Mouse (Mus musculus) testis, adult 2 months (tissue): Measurements from ENCODE around the gene Arfip2. TPM values are rescaled to one million over a fixed set of nuclear protein-coding genes. Genes with fewer than 3 reads are reported as not detected.

Source experiments
- H3K27ac ChIP-seq: fragments of 200-500 bp; 2 replicates; pipeline ENCODE4 v1.5.1; 2012; ENCODE audit warnings: low read depth, low read length; ENCODE audit not compliant: control insufficient read depth, insufficient read depth
- H3K27me3 ChIP-seq: fragments of 200-500 bp; 2 replicates; pipeline ENCODE4 v1.6.1; 2012; ENCODE audit warnings: mild to moderate bottlenecking, low read length, moderate library complexity; ENCODE audit not compliant: control insufficient read depth, insufficient read depth
- H3K36me3 ChIP-seq: fragments of 200-500 bp; 2 replicates; pipeline ENCODE4 v1.6.1; 2012; ENCODE audit warnings: mild to moderate bottlenecking, low read length; ENCODE audit not compliant: control insufficient read depth, insufficient read depth
- H3K4me1 ChIP-seq: fragments of 200-500 bp; 2 replicates; pipeline ENCODE4 v1.6.1; 2012; ENCODE audit warnings: low read length; ENCODE audit not compliant: control insufficient read depth, insufficient read depth
- H3K4me3 ChIP-seq: fragments of 200-500 bp; 2 replicates; pipeline ENCODE4 v1.5.1; 2012; ENCODE audit warnings: low read depth, mild to moderate bottlenecking, low read length, moderate library complexity, mixed read lengths; ENCODE audit not compliant: control insufficient read depth
- CTCF ChIP-seq: fragments of 200-500 bp; IDR thresholded peaks from 2 replicates; pipeline ENCODE4 v1.5.1; 2012; ENCODE audit warnings: low read depth, mild to moderate bottlenecking, inconsistent platforms, low read length, moderate library complexity; ENCODE audit not compliant: control insufficient read depth, insufficient read depth, insufficient replicate concordance
- POLR2A ChIP-seq: fragments of 200-500 bp; IDR thresholded peaks from 2 replicates; pipeline ENCODE4 v1.6.1; 2012; ENCODE audit warnings: low read depth, mild to moderate bottlenecking, inconsistent platforms, low read length, moderate library complexity; ENCODE audit not compliant: control insufficient read depth
- polyA plus RNA-seq: library from polyadenylated mRNA; depleted of rRNA; stranded (reverse); fragments of >200 nt; gene quantifications from 2 replicates; pipeline ENCODE4 v1.2.3, GENCODE M21; 2012

Gene Arfip2
- polyA plus RNA-seq, 1 experiment, result 12.4 TPM

GRCm38 (mm10) chr7:105628633-105629032 lies 11.6 kb downstream of the Arfip2 start:
- no peaks in the 10 kb centered on the region for H3K36me3 ChIP-seq
- peaks cover 4% of the 10 kb centered on the region for H3K4me1 ChIP-seq
- no peaks in the 10 kb centered on the region for H3K27me3 ChIP-seq
- TF ChIP-seq POLR2A (no peak), CTCF (no peak)
- H3K4me3 ChIP-seq, result no peak overlapping the region
- H3K27ac ChIP-seq, result no peak overlapping the region

- H3K4me1 ChIP-seq, result peaks cover 5% of the 10 kb centered on the region
- no peak overlapping the region for H3K27ac ChIP-seq
- H3K4me3 ChIP-seq, result no peak overlapping the region
- H3K36me3 ChIP-seq, result no peaks in the 10 kb centered on the region
- no peak for TF ChIP-seq POLR2A
- no peak for TF ChIP-seq CTCF
- no peaks in the 10 kb centered on the region for H3K27me3 ChIP-seq
Measured at GRCm38 (mm10) chr7:105625397-105625796, 14.8 kb downstream of the Arfip2 start.

GRCm38 (mm10) chr7:105621646-105622292 lies 18.4 kb downstream of the Arfip2 start:
- Histone ChIP-seq H3K36me3 (no peaks in the 10 kb centered on the region), H3K4me3 (no peak overlapping the region), H3K27me3 (no peaks in the 10 kb centered on the region), H3K4me1 (peaks cover 5% of the 10 kb centered on the region), H3K27ac (no peak overlapping the region)
- no peak for TF ChIP-seq CTCF
- no peak for TF ChIP-seq POLR2A

GRCm38 (mm10) chr7:105621053-105621452 lies 19.2 kb downstream of the Arfip2 start:
- no peak overlapping the region for H3K4me3 ChIP-seq
- H3K27me3 ChIP-seq, result no peaks in the 10 kb centered on the region
- no peak overlapping the region for H3K27ac ChIP-seq
- TF ChIP-seq POLR2A (no peak), CTCF (no peak)
- peaks cover 5% of the 10 kb centered on the region for H3K4me1 ChIP-seq
- no peaks in the 10 kb centered on the region for H3K36me3 ChIP-seq

GRCm38 (mm10) chr7:105619701-105620100 lies 20.5 kb downstream of the Arfip2 start:
- no peaks in the 10 kb centered on the region for H3K36me3 ChIP-seq
- no peak for TF ChIP-seq CTCF
- no peak for TF ChIP-seq POLR2A
- no peaks in the 10 kb centered on the region for H3K27me3 ChIP-seq
- no peak overlapping the region for H3K27ac ChIP-seq
- H3K4me1 ChIP-seq, result peaks cover 5% of the 10 kb centered on the region
- H3K4me3 ChIP-seq, result no peak overlapping the region

- TF ChIP-seq CTCF, result no peak
- no peak for TF ChIP-seq POLR2A
- Histone ChIP-seq H3K36me3 (no peaks in the 10 kb centered on the region), H3K4me3 (no peak overlapping the region), H3K27me3 (no peaks in the 10 kb centered on the region), H3K27ac (no peak overlapping the region), H3K4me1 (peaks cover 5% of the 10 kb centered on the region)
Measured at GRCm38 (mm10) chr7:105617810-105618209, 22.4 kb downstream of the Arfip2 start.

- Histone ChIP-seq H3K27me3 (no peaks in the 10 kb centered on the region), H3K36me3 (no peaks in the 10 kb centered on the region), H3K4me1 (peaks cover 1% of the 10 kb centered on the region; the same call in 1 of the 2 replicates), H3K27ac (no peak overlapping the region), H3K4me3 (no peak overlapping the region)
- TF ChIP-seq POLR2A, result no peak
- no peak for TF ChIP-seq CTCF
Measured at GRCm38 (mm10) chr7:105616561-105616960, 23.7 kb downstream of the Arfip2 start.
